In the genomic region with DNA sequence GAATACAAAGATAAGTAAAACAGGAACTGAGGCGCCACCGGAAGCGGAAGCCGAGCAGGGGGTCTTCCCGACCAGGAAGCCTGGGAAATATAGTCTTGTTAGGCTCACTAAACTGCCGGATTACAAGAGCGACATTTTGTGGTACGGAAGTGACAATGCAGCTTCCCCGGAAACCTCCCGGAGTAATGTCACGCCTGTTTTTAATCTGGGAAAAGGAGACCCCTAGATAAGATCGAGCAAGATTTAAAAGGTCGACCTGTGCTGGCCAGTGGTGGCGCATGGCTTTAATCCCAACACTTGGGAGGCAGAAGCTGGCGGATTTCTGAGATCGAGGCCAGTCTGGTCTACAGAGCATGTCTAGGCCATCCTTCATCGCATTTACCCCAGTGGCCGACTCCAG, we compare ENCODE assay signal across 29 mouse cellular contexts. TPM values are rescaled to one million over a fixed set of nuclear protein-coding genes. Genes with fewer than 3 reads are reported as not detected.
A peak's percentile ranks its signal among the peaks of the same experiment; 100 is the strongest.
DNase-seq lines count a peak whose midpoint lies in the region; ATAC-seq and TF ChIP-seq lines count a peak whose summit lies in the region.
"Had no signal": no experiment of that assay in that cellular context is flagged by ENCODE, and none has a peak within 500 bp of the region (broad histone marks: within the 10 kb centered on the region; RNA-seq: fewer than 3 reads in every experiment).

No protein-coding gene starts in this region.

- no peak for TF ChIP-seq POLR2A in testis, adult 2 months (IDR thresholded peaks at IDR 0.05; ENCODE audit: control insufficient read depth, low read depth, low read length)

- no peaks in the 10 kb centered on the region for H3K9me3 ChIP-seq in embryonic facial prominence, embryonic 11.5 days (replicated peaks; ENCODE audit: control insufficient read depth, low read length)
- H3K9me3 ChIP-seq in embryonic facial prominence, embryonic 10.5 days, result no peaks in the 10 kb centered on the region
- H3K9me3 ChIP-seq in hindbrain, embryonic 12.5 days (replicated peaks), result no peaks in the 10 kb centered on the region
- H3K9me3 ChIP-seq: embryonic facial prominence, embryonic 15.5 days; G1E; heart, embryonic 10.5 days; hindbrain, embryonic 13.5 days had no signal

- no peak overlapping the region for H3K27ac ChIP-seq in embryonic facial prominence, embryonic 11.5 days (replicated peaks; ENCODE audit: low read depth, low read length)
- no peak overlapping the region for H3K27ac ChIP-seq in embryonic facial prominence, embryonic 10.5 days (replicated peaks)
- no peak overlapping the region for H3K27ac ChIP-seq in testis, adult 2 months (ENCODE audit: control insufficient read depth, insufficient read depth, low read depth, low read length)
- H3K27ac ChIP-seq in hindbrain, embryonic 12.5 days, result no peak overlapping the region
- H3K27ac ChIP-seq: embryonic facial prominence, embryonic 12.5 days; embryonic facial prominence, embryonic 15.5 days; gastrocnemius, adult 2 months; heart, adult 2 months; heart, embryonic 10.5 days; hindbrain, embryonic 13.5 days; hindbrain, postnatal 0 days had no signal

- TF ChIP-seq CTCF in testis, adult 2 months (IDR thresholded peaks at IDR 0.05; ENCODE audit: control insufficient read depth, insufficient read depth, insufficient replicate concordance, low read depth, low read length), result no peak

- 0 out of 2 replicates have a peak, but pooled peaks have one; percentile 34 for ATAC-seq in embryonic facial prominence, embryonic 11.5 days (replicated peaks; ENCODE audit: insufficient number of reproducible peaks, low FRiP score, low TSS enrichment, low read depth)
- no peak for ATAC-seq in hindbrain, embryonic 12.5 days (ENCODE audit: low FRiP score)
- ATAC-seq: activated CD4-positive, CD25-positive, alpha-beta regulatory T cell, adult 4 months; forebrain, embryonic 14.5 days; forebrain, postnatal 0 days; hindbrain, postnatal 0 days; inflammation-experienced regulatory T-cells, adult 6 months; intestine, embryonic 16.5 days; Patski had no signal

- H3K4me2 ChIP-seq in embryonic facial prominence, embryonic 11.5 days (ENCODE audit: low read depth, low read length), result no peak overlapping the region
- no peak overlapping the region for H3K4me2 ChIP-seq in hindbrain, embryonic 12.5 days (replicated peaks)
- H3K4me2 ChIP-seq: embryonic facial prominence, embryonic 12.5 days; embryonic facial prominence, embryonic 15.5 days; hindbrain, embryonic 13.5 days had no signal

- H3K4me1 ChIP-seq in embryonic facial prominence, embryonic 11.5 days (ENCODE audit: control insufficient read depth, insufficient read depth, low read length), result no peaks in the 10 kb centered on the region
- no peaks in the 10 kb centered on the region for H3K4me1 ChIP-seq in embryonic facial prominence, embryonic 10.5 days
- no peaks in the 10 kb centered on the region; the same call in 1 of the 2 replicates for H3K4me1 ChIP-seq in testis, adult 2 months (ENCODE audit: control insufficient read depth, insufficient read depth, low read length)
- H3K4me1 ChIP-seq in hindbrain, embryonic 12.5 days, result no peaks in the 10 kb centered on the region
- H3K4me1 ChIP-seq: embryonic facial prominence, embryonic 12.5 days; embryonic facial prominence, embryonic 15.5 days; heart, embryonic 10.5 days had no signal

- no peak overlapping the region for H3K9ac ChIP-seq in embryonic facial prominence, embryonic 11.5 days (replicated peaks; ENCODE audit: low read length)
- H3K9ac ChIP-seq in hindbrain, embryonic 12.5 days, result no peak overlapping the region
- H3K9ac ChIP-seq: embryonic facial prominence, embryonic 12.5 days; embryonic facial prominence, embryonic 15.5 days; forebrain, postnatal 0 days; hindbrain, embryonic 13.5 days had no signal

- H3K36me3 ChIP-seq in embryonic facial prominence, embryonic 11.5 days (replicated peaks; ENCODE audit: control insufficient read depth, insufficient read depth, low read depth, low read length), result no peaks in the 10 kb centered on the region
- H3K36me3 ChIP-seq in embryonic facial prominence, embryonic 10.5 days (replicated peaks), result no peaks in the 10 kb centered on the region
- H3K36me3 ChIP-seq in testis, adult 2 months (ENCODE audit: control insufficient read depth, insufficient read depth, low read length), result no peaks in the 10 kb centered on the region
- no peaks in the 10 kb centered on the region for H3K36me3 ChIP-seq in hindbrain, embryonic 12.5 days
- H3K36me3 ChIP-seq: embryonic facial prominence, embryonic 12.5 days; embryonic facial prominence, embryonic 15.5 days; G1E; heart, embryonic 10.5 days; hindbrain, embryonic 13.5 days had no signal

- WGBS in embryonic facial prominence, embryonic 11.5 days, result 79% methylated on average over 18 of the region's 18 CpGs
- WGBS in embryonic facial prominence, embryonic 10.5 days, result 75% methylated on average over 18 of the region's 18 CpGs
- WGBS in hindbrain, embryonic 12.5 days, result 78% methylated on average over 18 of the region's 18 CpGs

- H3K4me3 ChIP-seq in embryonic facial prominence, embryonic 11.5 days (ENCODE audit: low read depth, low read length), result no peak overlapping the region
- H3K4me3 ChIP-seq in embryonic facial prominence, embryonic 10.5 days, result no peak overlapping the region
- peak overlapping the region; percentile 62 for H3K4me3 ChIP-seq in testis, adult 2 months (ENCODE audit: control insufficient read depth, low read depth, low read length)
- no peak overlapping the region for H3K4me3 ChIP-seq in hindbrain, embryonic 12.5 days
- H3K4me3 ChIP-seq: embryonic facial prominence, embryonic 12.5 days; embryonic facial prominence, embryonic 15.5 days; gastrocnemius, adult 2 months; heart, adult 2 months; heart, embryonic 10.5 days; hindbrain, embryonic 13.5 days had no signal

- H3K27me3 ChIP-seq in embryonic facial prominence, embryonic 11.5 days (ENCODE audit: control insufficient read depth, insufficient read depth, low read length), result no peaks in the 10 kb centered on the region
- peaks cover 5% of the 10 kb centered on the region; the same call in 1 of the 2 replicates for H3K27me3 ChIP-seq in embryonic facial prominence, embryonic 10.5 days (replicated peaks; ENCODE audit: low read depth, poor library complexity, severe bottlenecking)
- H3K27me3 ChIP-seq in testis, adult 2 months (ENCODE audit: control insufficient read depth, insufficient read depth, low read length), result no peaks in the 10 kb centered on the region
- H3K27me3 ChIP-seq in hindbrain, embryonic 12.5 days, result no peaks in the 10 kb centered on the region
- H3K27me3 ChIP-seq: embryonic facial prominence, embryonic 15.5 days; hindbrain, embryonic 13.5 days had no signal

- no peak for DNase-seq in embryonic facial prominence, embryonic 11.5 days (ENCODE audit: low spot score)
- no peak for DNase-seq in embryonic facial prominence, embryonic 10.5 days (ENCODE audit: low spot score)
- no peak for DNase-seq in testis, postnatal 14 days (ENCODE audit: low spot score)
- DNase-seq in R1 (ENCODE audit: low read depth, low spot score), result peak; percentile 53
- no peak for DNase-seq in urinary bladder, adult 2 months (ENCODE audit: low spot score)
- DNase-seq: adrenal gland, adult 8-10 months; adrenal gland, postnatal 25 days; cerebellum, adult 11-12 months; cerebellum, adult 8-10 months; cerebellum, postnatal 10 days; cerebellum, postnatal 36 days; embryo, embryonic 11 days; forebrain, postnatal 0 days; gastrocnemius, adult 2 months; gastrocnemius, postnatal 25 days; heart, adult 2 months had no signal

RNA-seq across cellular contexts. Expression of gene Rala, which starts 5.5 kb away (rescaled TPM):
- 114 and 121 TPM in 2 replicates for polyA plus RNA-seq in embryonic facial prominence, embryonic 11.5 days (2014; fragmentation: Nextera tagmentation; extraction: Ambion mirVana)
- polyA plus RNA-seq in embryonic facial prominence, embryonic 10.5 days (2016; fragmentation: Nextera tagmentation; extraction: Ambion mirVana), result 107 and 108 TPM in 2 replicates
- polyA plus RNA-seq in testis, adult 2 months (2012; rRNA removed), result 22.2 and 23.2 TPM in 2 replicates
- 144 and 154 TPM in 2 replicates for polyA plus RNA-seq in hindbrain, embryonic 12.5 days (2016; fragmentation: Nextera tagmentation; extraction: Ambion mirVana)
- polyA plus RNA-seq in urinary bladder, adult 2 months (2012; rRNA removed), result 39.1 and 45.2 TPM in 2 replicates

RNA-seq across cellular contexts. Expression of gene Yae1d1, which starts 43.6 kb away (rescaled TPM):
- polyA plus RNA-seq in embryonic facial prominence, embryonic 11.5 days (2014; fragmentation: Nextera tagmentation; extraction: Ambion mirVana), result 88.6 and 92.1 TPM in 2 replicates
- polyA plus RNA-seq in embryonic facial prominence, embryonic 10.5 days (2016; fragmentation: Nextera tagmentation; extraction: Ambion mirVana), result 89.2 and 90.9 TPM in 2 replicates
- polyA plus RNA-seq in testis, adult 2 months (2012; rRNA removed), result 18.8 and 18.9 TPM in 2 replicates
- polyA plus RNA-seq in hindbrain, embryonic 12.5 days (2016; fragmentation: Nextera tagmentation; extraction: Ambion mirVana), result 79.5 and 81.6 TPM in 2 replicates
- polyA plus RNA-seq in urinary bladder, adult 2 months (2012; rRNA removed), result 26.4 and 30.0 TPM in 2 replicates
